ENCODE assay signal across 13 mouse cellular contexts in genomic region chr13:102504157-102504947, GRCm38 (mm10).
DNase-seq lines count a peak whose midpoint lies in the region; ATAC-seq lines count a peak whose summit lies in the region.
"Had no signal": no experiment of that assay in that cellular context is flagged by ENCODE, and none has a peak within 500 bp of the region (broad histone marks: within the 10 kb centered on the region; RNA-seq: fewer than 3 reads in every experiment).

No protein-coding gene starts in this region.

- peak; percentile 76 for ATAC-seq in midbrain, embryonic 16.5 days
- no peak for ATAC-seq in heart, embryonic 12.5 days (ENCODE audit: insufficient number of reproducible peaks, low FRiP score)
- ATAC-seq: intestine, postnatal 0 days had no signal

- 10% methylated on average over 10 of the region's 10 CpGs for WGBS in midbrain, embryonic 16.5 days
- WGBS in heart, embryonic 12.5 days = 60% methylated on average over 10 of the region's 10 CpGs

- no peaks in the 10 kb centered on the region for H3K9me3 ChIP-seq in midbrain, embryonic 16.5 days (replicated peaks; ENCODE audit: control insufficient read depth, low read length, poor library complexity, severe bottlenecking)
- no peaks in the 10 kb centered on the region for H3K9me3 ChIP-seq in heart, embryonic 12.5 days (replicated peaks)
- H3K9me3 ChIP-seq: heart, embryonic 13.5 days had no signal

- H3K4me2 ChIP-seq in midbrain, embryonic 16.5 days (ENCODE audit: low read length) = 0 out of 2 replicates have a peak overlapping the region, but pooled peaks have one; percentile 17
- H3K4me2 ChIP-seq in heart, embryonic 12.5 days = no peak overlapping the region
- H3K4me2 ChIP-seq: heart, embryonic 13.5 days had no signal

- no peaks in the 10 kb centered on the region for H3K36me3 ChIP-seq in midbrain, embryonic 16.5 days (ENCODE audit: control insufficient read depth, insufficient read depth, low read length)
- H3K36me3 ChIP-seq in heart, embryonic 12.5 days = no peaks in the 10 kb centered on the region
- H3K36me3 ChIP-seq: heart, embryonic 13.5 days had no signal

- peak overlapping the region; percentile 42; the same call in 1 of the 2 replicates for H3K27ac ChIP-seq in midbrain, embryonic 16.5 days (ENCODE audit: low read length)
- no peak overlapping the region for H3K27ac ChIP-seq in heart, embryonic 12.5 days (ENCODE audit: poor library complexity, severe bottlenecking)
- H3K27ac ChIP-seq: heart, embryonic 13.5 days had no signal

- H3K27me3 ChIP-seq in midbrain, embryonic 16.5 days (ENCODE audit: control insufficient read depth, insufficient read depth, low read depth, low read length) = no peaks in the 10 kb centered on the region
- no peaks in the 10 kb centered on the region for H3K27me3 ChIP-seq in heart, embryonic 12.5 days (replicated peaks)
- H3K27me3 ChIP-seq: heart, embryonic 13.5 days had no signal

- peaks cover 5% of the 10 kb centered on the region; the same call in 1 of the 2 replicates for H3K4me1 ChIP-seq in midbrain, embryonic 16.5 days (ENCODE audit: control insufficient read depth, insufficient read depth, low read length)
- no peaks in the 10 kb centered on the region for H3K4me1 ChIP-seq in heart, embryonic 12.5 days (replicated peaks)
- H3K4me1 ChIP-seq: heart, embryonic 13.5 days had no signal

- intact Hi-C loops in heart, postnatal 14 days (cut with DNase I) = no loop called here

- DNase-seq in R1 (ENCODE audit: low read depth, low spot score) (peak; percentile 18), adipocyte (ENCODE audit: low spot score) (no peak)
- peak; percentile 40 for DNase-seq in embryo, embryonic 11 days
- peak; percentile 23 for DNase-seq in gonadal fat pad, adult 2 months (ENCODE audit: low read depth)
- no peak for DNase-seq in ovary, postnatal 10 days (ENCODE audit: low spot score)
- DNase-seq in heart, postnatal 14 days = no peak
- DNase-seq: layer of hippocampus, adult 9-11 months; lung, postnatal 10 days; thymus, adult 2 months had no signal

- H3K4me3 ChIP-seq in midbrain, embryonic 16.5 days (ENCODE audit: low read depth, low read length) = no peak overlapping the region
- no peak overlapping the region for H3K4me3 ChIP-seq in heart, embryonic 12.5 days
- H3K4me3 ChIP-seq: heart, embryonic 13.5 days had no signal

- H3K9ac ChIP-seq in midbrain, embryonic 16.5 days (ENCODE audit: low read depth, low read length) = no peak overlapping the region
- H3K9ac ChIP-seq in heart, embryonic 12.5 days = no peak overlapping the region
- H3K9ac ChIP-seq: heart, embryonic 13.5 days had no signal

Comparison
In these comparisons a context has a peak if more than half of its experiments do, and no peak if none do; other contexts are left out.
1. DNase-seq: peak in R1 (single experiment), embryo, embryonic 11 days (single experiment) and gonadal fat pad, adult 2 months (single experiment); none in ovary, postnatal 10 days (single experiment), adipocyte (single experiment) and heart, postnatal 14 days (0 of 2).